Mouse (Mus musculus): ENCODE data around the gene Dpf3.

Gene Dpf3

GRCm38 (mm10) chr12:83496736-83497135 is 9.2 kb upstream of the Dpf3 start:
- DNase-seq (ENCODE audit: low spot score in 2 of 2): no peak

DNA sequence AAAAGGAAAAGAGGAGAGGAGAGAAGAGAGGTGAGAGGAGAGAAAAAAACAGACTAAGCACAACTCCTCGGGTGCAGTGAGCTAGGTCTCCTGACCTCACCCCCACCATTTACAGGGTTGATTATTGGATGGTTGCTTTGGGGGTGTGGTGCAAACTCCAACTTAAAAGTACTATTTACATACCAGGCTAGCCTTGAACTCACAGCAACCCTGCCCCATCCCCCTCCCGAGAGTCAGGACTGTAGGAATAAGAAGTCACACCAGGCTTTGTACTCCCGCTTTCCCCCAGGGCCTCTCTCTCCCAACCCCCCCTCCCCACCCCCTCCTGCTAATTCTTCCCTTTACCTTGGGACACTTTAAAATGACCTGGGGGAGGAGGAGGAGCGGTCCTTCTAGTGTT is 8.8 kb upstream of the Dpf3 start:
- no peak for DNase-seq (ENCODE audit: low spot score in 2 of 2)

DNA sequence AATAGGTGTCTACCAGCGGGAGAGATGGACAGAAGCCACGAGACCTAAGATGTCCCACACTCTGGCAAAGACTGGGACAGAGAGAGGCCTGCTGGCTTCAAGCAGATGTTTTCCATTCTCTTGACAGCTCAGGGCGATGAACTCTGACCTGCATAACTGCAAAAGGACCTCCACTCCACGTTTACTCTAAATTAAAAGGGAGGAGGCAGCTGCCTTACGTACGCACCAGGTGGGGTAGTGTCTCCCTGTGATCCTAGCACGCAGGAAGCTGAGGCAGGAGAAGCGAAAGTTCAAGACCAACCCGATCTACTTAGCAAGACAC is 8.4 kb upstream of the Dpf3 start:
- no peak for DNase-seq (ENCODE audit: low spot score in 2 of 2)

- no peak for DNase-seq (ENCODE audit: low spot score in 2 of 2)
These were observed 7.9 kb upstream of the Dpf3 start for GRCm38 (mm10) chr12:83495248-83495960.

- DNase-seq (ENCODE audit: low spot score in 2 of 2): no peak
These were observed 6.7 kb upstream of the Dpf3 start for GRCm38 (mm10) chr12:83494196-83494595.

- DNase-seq (ENCODE audit: low spot score in 2 of 2): no peak
These were observed 5.3 kb upstream of the Dpf3 start for GRCm38 (mm10) chr12:83492808-83493207.

- no peak for DNase-seq (ENCODE audit: low spot score in 2 of 2)
These were observed 4.1 kb upstream of the Dpf3 start for GRCm38 (mm10) chr12:83491609-83492008.

DNA sequence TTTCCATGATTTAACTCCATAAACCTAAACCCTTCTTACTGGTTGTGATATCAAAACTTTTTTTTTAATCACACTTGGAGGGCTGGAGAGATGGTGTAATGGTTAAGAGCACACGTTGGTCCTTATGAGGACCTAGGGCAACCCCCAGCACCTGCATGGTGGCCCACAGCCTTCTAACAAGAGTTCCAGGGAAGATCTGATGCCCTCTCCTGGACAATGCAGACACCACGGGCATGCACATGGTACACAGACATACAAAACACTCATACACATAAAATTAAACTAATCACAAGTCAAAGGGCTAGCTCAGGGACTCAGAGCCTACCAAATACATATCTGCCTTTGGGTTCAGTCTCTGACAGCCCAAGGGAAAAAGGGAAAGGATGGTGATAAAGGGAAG is 2.2 kb upstream of the Dpf3 start:
- DNase-seq (ENCODE audit: low spot score in 2 of 2): no peak

GRCm38 (mm10) chr12:83488211-83488941 is 860 bp upstream of the Dpf3 start:
- no peak for DNase-seq (ENCODE audit: low spot score in 2 of 2)

DNA sequence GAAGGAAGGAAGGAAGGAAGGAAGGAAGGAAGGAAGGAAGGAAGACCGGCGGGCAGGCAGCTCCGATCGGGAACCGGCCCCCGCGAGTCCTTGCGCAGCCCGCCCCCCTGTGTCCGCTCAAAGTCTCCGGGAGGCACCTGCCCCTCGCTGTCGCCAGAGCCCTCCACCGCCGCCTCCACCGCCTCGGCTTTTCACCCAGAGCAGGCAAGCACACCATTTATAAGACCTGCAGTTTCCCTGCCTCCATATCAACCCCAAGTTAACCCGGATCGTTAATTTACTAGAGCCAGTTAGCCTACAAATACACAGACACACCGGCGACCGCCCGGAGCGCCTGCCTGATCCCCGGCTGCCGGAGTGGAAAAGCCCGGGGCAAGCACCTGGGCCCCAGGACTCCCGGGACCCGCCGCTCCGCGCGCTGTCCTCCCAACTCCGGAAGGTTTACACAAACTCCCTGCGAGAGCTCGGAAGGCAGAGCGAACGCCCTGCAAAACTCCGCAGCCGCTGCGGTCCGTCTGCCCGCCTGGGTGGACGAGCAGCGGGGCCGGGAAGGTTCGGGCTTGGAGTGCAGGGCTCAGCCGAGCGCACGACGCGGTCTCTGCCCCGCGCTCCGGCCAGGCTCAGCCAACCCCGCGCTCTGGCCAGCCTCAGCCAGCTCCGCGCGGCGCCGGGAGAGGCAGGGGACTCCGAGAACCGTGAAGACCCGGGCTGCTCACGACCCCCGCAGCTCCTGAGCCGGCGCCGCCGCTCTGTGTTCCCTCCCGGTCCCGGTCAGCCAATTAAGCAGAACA is 650 bp downstream of the Dpf3 start:
- DNase-seq (ENCODE audit: low spot score in 2 of 2): peak; percentile 9 to 19

GRCm38 (mm10) chr12:83485911-83486670 is 1.4 kb downstream of the Dpf3 start:
- peak; percentile 62 to 73 for DNase-seq (ENCODE audit: low spot score in 2 of 2)

DNA sequence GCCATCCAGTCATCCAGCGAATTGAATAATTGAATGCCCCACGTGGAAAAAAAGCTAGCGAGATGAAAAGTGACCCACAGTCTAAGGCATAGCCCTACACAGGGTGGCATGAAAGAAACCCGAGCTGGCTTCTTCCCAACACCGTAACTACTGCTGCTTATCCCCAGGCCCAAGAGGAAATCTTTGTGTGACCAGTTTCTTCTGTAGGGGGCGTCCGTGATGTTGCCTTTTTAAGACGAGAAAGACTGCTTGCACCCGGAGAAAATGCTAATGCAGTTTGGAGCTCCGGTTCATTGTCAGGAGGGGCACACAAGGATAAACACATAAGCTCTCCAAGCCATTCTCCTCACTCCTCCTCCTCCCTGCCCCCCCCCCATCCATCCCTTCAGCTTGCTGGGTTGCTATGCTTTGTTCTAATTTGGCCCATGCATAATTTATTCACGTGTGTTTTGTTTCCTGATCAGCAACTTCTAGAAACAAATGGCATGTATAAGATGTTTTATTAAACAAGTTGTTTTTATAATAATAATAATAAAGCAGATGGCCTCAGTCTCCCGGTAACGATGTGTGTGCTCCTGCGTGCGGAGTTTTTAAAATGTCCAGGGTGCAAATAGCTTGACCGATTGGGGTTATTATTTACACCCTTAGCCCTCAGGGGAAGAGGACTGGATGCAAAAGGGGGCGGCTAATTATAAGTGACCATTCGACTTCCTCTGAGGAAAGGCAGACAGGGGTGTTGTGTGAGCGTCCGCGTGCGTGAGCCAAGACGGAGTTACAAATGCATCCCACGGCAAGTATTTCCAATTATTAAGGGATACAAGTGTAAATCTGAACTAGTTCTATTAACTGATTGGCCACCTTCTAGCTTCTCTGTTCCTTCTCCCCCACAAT is 2.4 kb downstream of the Dpf3 start:
- no peak for DNase-seq (ENCODE audit: low spot score in 2 of 2)

- DNase-seq (ENCODE audit: low spot score in 2 of 2): no peak
These were observed 3.9 kb downstream of the Dpf3 start for GRCm38 (mm10) chr12:83483653-83484052.

DNA sequence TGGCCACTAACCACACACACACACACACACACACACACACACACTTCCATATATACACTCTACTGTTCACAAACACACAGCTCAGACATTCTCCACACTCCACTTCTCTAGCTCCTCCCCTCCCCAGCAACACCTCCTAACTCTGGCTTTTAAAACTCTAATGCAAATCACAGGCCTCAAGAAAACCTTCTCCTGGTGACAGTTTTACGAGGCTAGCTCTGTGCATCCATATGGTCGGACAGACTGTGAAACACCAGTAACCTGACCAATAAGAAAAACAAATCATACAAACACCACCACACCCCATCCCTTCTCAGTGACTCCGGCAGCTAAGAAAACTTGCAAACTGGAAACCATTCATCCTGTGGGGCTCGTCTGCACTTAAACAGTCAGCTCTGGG is 6.1 kb downstream of the Dpf3 start:
- DNase-seq (ENCODE audit: low spot score in 2 of 2): no peak

DNA sequence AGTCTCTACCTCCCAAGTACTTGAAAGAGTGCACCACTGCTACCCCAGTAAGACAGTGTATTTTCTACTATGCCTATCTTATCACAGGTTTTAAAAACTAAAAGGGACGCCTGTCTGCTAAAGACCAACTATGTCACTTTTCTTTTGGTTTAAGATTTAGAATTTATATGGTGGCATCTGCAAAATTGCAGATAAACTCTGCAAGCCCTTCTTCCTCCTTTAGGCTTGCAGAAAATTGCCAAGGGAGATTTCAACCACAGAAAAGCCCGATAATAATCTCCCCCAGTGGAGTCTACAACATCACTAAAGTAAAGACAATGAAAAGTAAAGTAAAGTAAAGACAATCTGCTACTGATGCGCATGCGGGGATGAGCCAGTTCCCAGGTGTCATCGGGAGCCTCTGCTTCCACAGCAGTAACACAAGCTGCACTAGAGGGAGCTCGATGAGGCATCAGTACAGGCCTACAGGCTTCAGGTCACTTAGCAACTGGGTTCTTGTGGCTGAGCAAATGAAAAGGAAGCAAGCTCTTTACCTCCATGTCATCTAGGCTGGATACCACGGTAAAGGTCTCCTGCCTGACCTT is 7.6 kb downstream of the Dpf3 start:
- DNase-seq (ENCODE audit: low spot score in 2 of 2): no peak

DNA sequence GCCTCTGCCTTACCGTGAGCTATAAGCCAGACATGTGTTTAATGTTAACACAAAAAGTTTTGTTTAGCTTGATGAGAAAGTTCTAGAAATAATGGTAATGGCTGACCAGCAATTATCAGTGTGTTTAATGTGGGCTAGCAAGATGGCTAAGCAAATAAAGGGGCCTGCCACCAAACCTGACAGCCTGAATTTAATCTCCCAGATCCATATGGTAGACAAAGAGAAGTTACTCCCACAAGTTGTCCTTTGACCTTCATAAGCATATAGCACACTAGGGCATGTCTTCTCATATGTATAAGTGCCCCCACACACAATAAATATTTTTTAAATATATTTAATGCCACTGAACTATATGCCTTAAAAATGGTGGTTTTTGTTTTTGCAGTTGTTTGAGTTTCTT is 8.4 kb downstream of the Dpf3 start:
- DNase-seq (ENCODE audit: low spot score in 2 of 2): no peak

GRCm38 (mm10) chr12:83476277-83476676 is 11.2 kb downstream of the Dpf3 start:
- DNase-seq (ENCODE audit: low spot score in 2 of 2): no peak

DNA sequence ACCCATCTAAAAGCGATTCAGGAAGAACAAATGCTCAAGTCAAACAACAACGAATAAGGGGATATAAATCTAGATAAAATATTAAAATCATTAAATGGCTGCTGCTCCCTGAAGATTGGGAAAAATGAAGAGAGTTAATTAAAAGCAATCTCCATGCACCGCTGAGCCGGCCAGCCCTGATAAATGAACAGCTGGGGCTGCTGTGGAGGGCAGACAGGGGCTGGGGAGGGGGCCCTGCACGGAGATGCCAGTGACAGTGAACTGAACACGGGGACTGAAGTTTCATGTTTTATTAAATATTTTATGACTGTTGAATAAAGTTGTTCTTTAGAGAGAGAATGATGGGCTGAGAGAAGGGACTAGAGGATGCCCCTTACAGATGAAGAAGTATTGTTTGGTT is 12.1 kb downstream of the Dpf3 start:
- DNase-seq (ENCODE audit: low spot score in 2 of 2): no peak

DNA sequence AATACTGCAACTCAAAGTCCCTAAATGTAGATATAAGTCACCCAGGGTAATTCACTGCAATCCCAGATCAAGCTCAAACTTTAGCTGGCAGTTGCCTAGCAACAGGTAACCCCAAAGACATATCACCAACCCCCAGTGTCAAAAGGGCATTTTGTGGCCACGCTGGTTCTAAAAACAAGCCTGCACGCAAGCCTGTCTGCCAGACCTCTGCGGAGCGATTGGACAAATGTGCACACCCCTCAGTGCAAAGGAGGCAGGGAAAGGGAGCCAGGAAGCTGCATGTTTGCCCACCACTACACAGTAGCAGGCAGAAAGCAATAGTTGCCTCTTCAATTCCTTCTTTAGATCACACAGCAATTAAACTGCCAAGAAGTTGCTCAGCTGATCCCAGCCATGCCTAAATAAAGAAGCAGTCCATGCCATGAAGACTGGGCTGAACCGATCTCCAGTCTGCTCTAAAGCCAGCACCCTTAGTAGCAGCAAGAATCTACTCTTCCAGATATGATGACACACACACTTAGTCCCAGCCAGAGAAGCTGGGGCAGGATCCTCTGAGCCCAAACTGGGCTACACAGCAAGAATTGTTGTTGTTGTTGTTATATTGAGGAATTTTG is 13.4 kb downstream of the Dpf3 start:
- DNase-seq (ENCODE audit: low spot score in 2 of 2): no peak

- DNase-seq (ENCODE audit: low spot score in 2 of 2): no peak
These were observed 15.8 kb downstream of the Dpf3 start for GRCm38 (mm10) chr12:83471760-83472159.
